Mouse (Mus musculus) heart, embryonic 11.5 days (tissue): ENCODE measurements at regions not wholly inside any gene's neighbourhood (a gene's known extent, or its start where the extent isn't known, plus 50 kb on each side); places are given as distances from the start of the nearest gene placed in this dataset.

Experiments used
- ATAC-seq: fragments of 200-750 bp; cut with Nextera tagmentation; replicated peaks from 2 replicates; pipeline ENCODE4 v1.8.0; 2017; ENCODE audit warnings: moderate library complexity; ENCODE audit not compliant: insufficient number of reproducible peaks, low FRiP score, low TSS enrichment
- H3K27ac ChIP-seq: fragments of 300-500 bp; sonication (generic); 2 replicates; pipeline ENCODE4 v1.5.1; 2014; ENCODE audit warnings: mild to moderate bottlenecking, low read depth, low read length
- H3K27me3 ChIP-seq: fragments of 300-500 bp; sonication (generic); 2 replicates; pipeline ENCODE4 v1.6.1; 2014; ENCODE audit warnings: mild to moderate bottlenecking, low read length, mixed read lengths; ENCODE audit not compliant: control insufficient read depth, insufficient read depth
- H3K36me3 ChIP-seq: fragments of 300-500 bp; sonication (generic); 2 replicates; pipeline ENCODE4 v1.6.1; 2014; ENCODE audit warnings: mild to moderate bottlenecking, low read length, moderate library complexity, mixed read lengths; ENCODE audit not compliant: control insufficient read depth, insufficient read depth
- H3K4me1 ChIP-seq: fragments of 300-500 bp; sonication (generic); 2 replicates; pipeline ENCODE4 v1.6.1; 2014; ENCODE audit warnings: low read length; ENCODE audit not compliant: control insufficient read depth, insufficient read depth
- H3K4me2 ChIP-seq: fragments of 300-500 bp; sonication (generic); 2 replicates; pipeline ENCODE4 v1.6.1; 2014; ENCODE audit warnings: mild to moderate bottlenecking, moderate library complexity
- H3K4me3 ChIP-seq: fragments of 300-500 bp; sonication (generic); 2 replicates; pipeline ENCODE4 v1.5.1; 2014; ENCODE audit warnings: low read depth, low read length
- H3K9ac ChIP-seq: fragments of 300-500 bp; sonication (generic); 2 replicates; pipeline ENCODE4 v1.6.1; 2014; ENCODE audit warnings: mild to moderate bottlenecking, low read depth, low read length, moderate library complexity
- H3K9me3 ChIP-seq: fragments of 300-500 bp; sonication (generic); replicated peaks from 2 replicates; pipeline ENCODE4 v1.6.1; 2016; ENCODE audit warnings: low read length; ENCODE audit not compliant: control insufficient read depth
- WGBS: fragments of 180-500 bp; shearing (Covaris S2); extraction: QIAGEN DNeasy Blood & Tissue Kit; methylation state at CpG from one replicate; pipeline ENCODE4 v1.1.7; 2014; ENCODE audit not compliant: insufficient replicate concordance; 5-methylcytosine and 5-hydroxymethylcytosine counted together

DNA sequence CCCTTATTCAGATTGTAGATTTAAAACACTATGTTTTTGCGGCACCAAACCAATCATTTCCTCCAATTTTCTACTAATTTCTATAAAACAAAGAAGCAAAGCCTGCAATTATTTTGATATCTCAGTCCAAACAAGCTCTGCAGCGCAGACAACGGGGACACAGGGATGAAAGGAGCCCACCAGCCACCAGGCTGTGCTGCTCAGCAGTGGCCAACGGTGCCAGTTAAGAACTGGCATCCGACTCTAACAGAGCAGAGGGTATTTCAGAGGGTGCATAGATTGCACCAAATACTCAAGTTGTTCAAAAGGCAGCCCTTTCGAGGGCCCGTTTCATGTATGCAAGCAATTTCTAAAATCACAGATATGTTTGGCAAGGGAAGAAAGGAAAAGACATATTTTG, 278.5 kb upstream of the Sash1 start:
- Histone ChIP-seq H3K9ac (no peak overlapping the region), H3K4me3 (no peak overlapping the region), H3K4me1 (no peaks in the 10 kb centered on the region), H3K36me3 (no peaks in the 10 kb centered on the region), H3K4me2 (no peak overlapping the region), H3K27me3 (no peaks in the 10 kb centered on the region), H3K27ac (no peak overlapping the region), H3K9me3 (no peaks in the 10 kb centered on the region)
- WGBS: 86% methylated on average over 7 of the region's 7 CpGs
- ATAC-seq: no peak

DNA sequence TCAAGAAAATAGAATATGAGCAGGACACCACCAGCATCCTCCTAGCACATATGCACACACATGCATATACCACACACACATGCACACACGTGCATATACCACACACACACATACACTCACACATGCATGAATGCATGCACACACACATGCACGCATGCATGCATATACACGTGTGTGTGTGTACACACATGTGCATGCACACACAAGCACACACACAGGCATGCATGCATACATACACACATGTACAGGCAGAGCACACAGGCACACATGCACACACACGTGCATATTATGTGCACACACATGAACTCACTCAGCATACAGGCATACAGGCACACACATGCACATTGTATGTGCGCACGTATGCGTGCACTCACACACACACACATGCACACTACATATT, 275.7 kb upstream of the Sash1 start:
- Histone ChIP-seq H3K36me3 (no peaks in the 10 kb centered on the region), H3K9me3 (no peaks in the 10 kb centered on the region), H3K4me2 (no peak overlapping the region), H3K9ac (no peak overlapping the region), H3K27ac (no peak overlapping the region), H3K4me1 (no peaks in the 10 kb centered on the region), H3K27me3 (no peaks in the 10 kb centered on the region), H3K4me3 (no peak overlapping the region)
- no peak for ATAC-seq
- WGBS: 87% methylated on average over 7 of the region's 7 CpGs

DNA sequence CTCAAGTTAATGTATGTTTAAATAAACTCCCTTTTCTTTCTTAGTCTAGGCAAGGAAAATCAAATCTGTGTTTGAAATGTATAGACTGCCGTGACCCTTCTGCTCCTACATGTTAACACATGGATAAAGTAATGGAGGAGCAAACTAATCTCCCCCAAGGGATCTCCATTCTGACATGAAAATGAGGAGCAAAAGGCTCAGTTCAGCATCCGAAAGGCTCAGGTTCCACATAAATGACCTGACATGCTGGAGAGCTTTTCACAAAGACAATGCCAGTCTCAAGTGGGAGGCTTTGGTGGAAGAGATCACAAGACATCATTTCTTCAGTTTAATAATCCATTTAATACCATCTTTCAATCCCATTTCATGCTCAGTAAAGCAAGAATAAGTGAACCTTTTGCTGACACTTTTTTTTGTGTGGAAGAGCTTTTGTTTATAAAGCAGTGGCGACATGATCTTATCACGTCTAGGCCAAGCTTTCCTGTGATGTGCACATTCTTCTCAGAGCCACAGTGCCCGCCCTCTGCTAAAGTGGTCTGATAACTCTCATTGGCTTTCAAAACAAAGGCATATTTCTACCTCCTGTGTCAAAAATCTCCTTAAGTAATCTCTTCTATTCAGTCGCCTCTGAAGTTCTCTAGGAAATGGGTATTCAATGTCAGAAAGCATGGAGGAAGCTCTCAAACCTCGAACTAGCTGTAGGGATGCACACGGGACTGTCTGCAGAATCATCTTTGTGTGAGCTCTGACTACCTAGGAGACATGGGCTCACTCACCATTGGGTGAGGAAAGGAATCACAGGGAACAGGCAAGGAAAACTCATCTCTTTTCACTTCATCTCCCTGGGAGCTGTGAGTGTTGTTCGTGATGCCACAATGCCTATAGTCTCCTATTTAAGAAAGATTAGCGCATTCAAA, 271.7 kb upstream of the Sash1 start:
- Histone ChIP-seq H3K9ac (no peak overlapping the region), H3K9me3 (no peaks in the 10 kb centered on the region), H3K4me3 (no peak overlapping the region), H3K27ac (no peak overlapping the region), H3K4me1 (no peaks in the 10 kb centered on the region), H3K4me2 (no peak overlapping the region), H3K27me3 (no peaks in the 10 kb centered on the region), H3K36me3 (no peaks in the 10 kb centered on the region)
- ATAC-seq: no peak
- WGBS: 53% methylated on average over 10 of the region's 10 CpGs

- Histone ChIP-seq H3K4me1 (no peaks in the 10 kb centered on the region), H3K9ac (no peak overlapping the region), H3K4me3 (no peak overlapping the region), H3K27ac (no peak overlapping the region), H3K27me3 (no peaks in the 10 kb centered on the region), H3K36me3 (no peaks in the 10 kb centered on the region), H3K9me3 (no peaks in the 10 kb centered on the region), H3K4me2 (no peak overlapping the region)
- WGBS: 69% methylated on average over 2 of the region's 2 CpGs
- no peak for ATAC-seq
These were observed 250.2 kb upstream of the Sash1 start for GRCm38 (mm10) chr10:9136099-9136498.

GRCm38 (mm10) chr10:9134293-9135021, 248.6 kb upstream of the Sash1 start:
- Histone ChIP-seq H3K4me2 (no peak overlapping the region), H3K9ac (no peak overlapping the region), H3K4me3 (no peak overlapping the region), H3K9me3 (no peaks in the 10 kb centered on the region), H3K36me3 (no peaks in the 10 kb centered on the region), H3K27me3 (no peaks in the 10 kb centered on the region), H3K4me1 (no peaks in the 10 kb centered on the region), H3K27ac (no peak overlapping the region)
- no peak for ATAC-seq
- WGBS: 69% methylated on average over 9 of the region's 9 CpGs

DNA sequence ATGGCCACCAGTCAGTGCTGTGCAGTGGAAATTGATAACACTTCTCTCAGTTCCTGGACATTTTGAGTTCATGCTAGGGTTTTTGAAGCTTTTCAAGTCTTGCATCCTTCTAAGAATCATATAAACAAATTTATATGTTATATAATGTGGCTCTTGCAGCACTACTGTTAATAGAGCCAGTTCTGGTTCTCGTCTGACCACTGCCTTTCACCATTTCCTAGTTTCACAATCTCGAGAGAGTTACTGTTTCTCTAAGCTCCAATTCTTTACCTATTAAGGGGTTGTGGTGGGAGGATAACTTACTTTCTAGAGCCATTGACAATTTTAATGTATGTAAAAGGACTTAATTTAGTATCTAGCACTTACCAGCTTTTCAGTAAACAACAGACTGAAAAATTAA, 244.2 kb upstream of the Sash1 start:
- no peak overlapping the region for H3K4me3 ChIP-seq
- 66% methylated on average over 2 of the region's 2 CpGs for WGBS
- ATAC-seq: no peak

DNA sequence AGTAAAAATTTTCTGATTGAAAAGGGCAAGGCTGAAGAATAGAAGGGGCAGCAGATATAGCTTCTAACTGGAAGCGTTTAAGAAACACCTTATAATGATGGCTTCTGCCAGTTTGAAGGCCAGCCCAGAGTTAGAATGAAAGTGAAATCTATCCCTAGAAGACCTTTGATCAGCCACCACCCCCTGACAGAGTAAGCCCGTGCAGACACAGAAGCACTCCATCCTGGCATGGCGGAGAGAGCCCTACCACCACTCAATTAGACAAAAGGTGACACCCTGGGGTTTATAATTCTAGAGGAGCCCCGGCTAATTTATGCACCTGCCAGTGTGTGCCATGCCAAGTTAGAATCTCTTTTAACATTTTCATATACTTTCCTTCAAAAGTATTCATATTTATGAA, 233.4 kb upstream of the Sash1 start:
- H3K9ac ChIP-seq: no peak overlapping the region
- no peak for ATAC-seq
- H3K27ac ChIP-seq: no peak overlapping the region
- no peaks in the 10 kb centered on the region for H3K36me3 ChIP-seq
- no peaks in the 10 kb centered on the region for H3K9me3 ChIP-seq
- H3K4me3 ChIP-seq: no peak overlapping the region
- no peak overlapping the region for H3K4me2 ChIP-seq
- no peaks in the 10 kb centered on the region for H3K27me3 ChIP-seq
- no peaks in the 10 kb centered on the region for H3K4me1 ChIP-seq
- WGBS: 54% methylated on average over 4 of the region's 4 CpGs

More for the DNA sequence above, 244.2 kb upstream of the Sash1 start:
- Histone ChIP-seq H3K36me3 (no peaks in the 10 kb centered on the region), H3K9me3 (no peaks in the 10 kb centered on the region), H3K4me2 (no peak overlapping the region), H3K27me3 (no peaks in the 10 kb centered on the region), H3K9ac (no peak overlapping the region), H3K4me1 (no peaks in the 10 kb centered on the region), H3K27ac (no peak overlapping the region)

DNA sequence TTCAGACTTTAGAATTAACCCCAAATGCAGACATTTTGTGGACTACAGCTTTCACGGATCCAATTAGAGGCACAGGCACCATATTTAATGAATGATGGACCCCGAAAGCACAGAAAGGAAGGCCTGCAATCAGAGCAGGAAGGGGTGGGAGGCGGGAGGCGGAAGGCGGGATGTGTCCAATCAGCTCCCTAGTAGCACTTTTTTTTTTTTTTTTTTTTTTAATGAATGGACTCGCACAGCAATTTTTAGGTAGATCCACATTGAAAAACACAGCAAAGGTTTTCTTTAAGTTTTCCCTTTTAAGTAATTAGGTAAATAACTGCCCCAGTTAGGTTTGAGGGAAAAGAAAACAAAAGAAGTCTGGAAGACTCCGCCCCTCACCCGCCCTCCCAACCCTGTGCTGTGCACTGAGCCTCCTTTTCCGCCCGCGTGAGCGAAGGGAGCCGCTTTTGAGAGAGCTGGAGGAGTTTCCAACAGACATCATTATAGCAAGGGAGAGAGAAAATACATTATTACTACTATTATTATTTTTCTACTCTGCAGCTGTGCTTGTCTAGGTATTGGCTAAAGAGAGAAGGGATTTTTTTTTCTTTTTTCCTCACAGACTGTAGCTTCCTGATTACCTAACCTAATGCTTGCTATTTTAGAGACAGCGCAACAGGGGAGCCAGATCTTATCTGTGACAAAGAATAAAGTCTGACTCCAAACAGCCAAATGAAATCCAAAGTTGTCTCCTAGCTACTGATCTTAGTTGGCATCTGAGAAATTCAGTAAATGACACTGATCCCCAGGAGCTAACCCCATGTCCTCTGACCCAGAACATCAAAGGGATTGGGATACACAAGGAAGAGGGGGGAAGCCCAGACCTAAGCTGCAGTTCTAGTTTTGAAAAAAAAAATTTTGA, 232.0 kb upstream of the Sash1 start:
- peak overlapping the region; percentile 12 for H3K4me3 ChIP-seq
- no peak overlapping the region for H3K27ac ChIP-seq
- H3K4me2 ChIP-seq: peak overlapping the region; percentile 55
- no peak for ATAC-seq
- no peaks in the 10 kb centered on the region for H3K9me3 ChIP-seq
- no peak overlapping the region for H3K9ac ChIP-seq
- no peaks in the 10 kb centered on the region for H3K27me3 ChIP-seq
- no peaks in the 10 kb centered on the region for H3K36me3 ChIP-seq
- H3K4me1 ChIP-seq: no peaks in the 10 kb centered on the region
- WGBS: 18% methylated on average over 14 of the region's 14 CpGs
